Mouse (Mus musculus): Measurements from ENCODE around the gene Rnf224.

Rnf224 gene

DNA sequence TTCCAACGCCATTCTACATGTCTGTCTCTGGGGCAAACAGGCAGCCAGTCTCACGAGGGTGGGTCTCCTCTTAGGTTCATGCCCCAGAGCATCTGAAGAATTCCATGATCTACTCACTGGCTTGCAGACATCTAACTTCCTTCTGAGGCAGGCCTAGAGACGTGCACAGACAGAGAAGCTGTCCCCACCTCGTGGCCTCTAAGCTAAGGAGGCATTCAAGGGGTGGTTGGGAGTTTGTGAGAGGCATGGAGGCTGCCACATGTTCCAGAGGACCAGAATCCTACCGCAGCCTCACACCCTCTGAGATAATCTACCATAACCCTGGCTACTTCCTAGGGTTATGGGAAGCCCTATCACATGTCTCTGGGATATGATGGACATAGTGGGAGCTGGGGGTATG is 42.6 kb downstream of the Rnf224 start:
- no peak for DNase-seq

DNA sequence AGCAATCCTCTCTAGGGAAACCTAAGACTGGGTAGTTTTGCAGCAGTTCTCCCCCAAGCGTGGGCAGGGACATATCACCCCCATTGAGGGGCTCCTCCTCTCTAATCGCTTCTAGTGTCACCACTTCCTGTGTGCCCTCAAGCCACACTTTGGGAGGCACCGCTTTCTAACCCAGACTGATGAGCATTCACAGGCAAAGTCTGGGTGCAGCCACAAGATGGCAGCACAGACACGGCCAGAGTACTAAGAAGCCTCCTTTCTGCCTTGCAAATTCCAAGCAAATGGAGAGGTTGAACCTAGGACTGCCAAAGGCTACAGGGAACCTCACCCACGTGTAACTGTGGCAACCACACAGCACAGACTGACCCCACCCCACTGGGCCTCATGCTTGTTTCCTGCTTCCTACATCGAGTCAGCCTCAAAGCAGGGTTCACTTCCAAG is 43.2 kb downstream of the Rnf224 start:
- DNase-seq: peak; percentile 91

DNA sequence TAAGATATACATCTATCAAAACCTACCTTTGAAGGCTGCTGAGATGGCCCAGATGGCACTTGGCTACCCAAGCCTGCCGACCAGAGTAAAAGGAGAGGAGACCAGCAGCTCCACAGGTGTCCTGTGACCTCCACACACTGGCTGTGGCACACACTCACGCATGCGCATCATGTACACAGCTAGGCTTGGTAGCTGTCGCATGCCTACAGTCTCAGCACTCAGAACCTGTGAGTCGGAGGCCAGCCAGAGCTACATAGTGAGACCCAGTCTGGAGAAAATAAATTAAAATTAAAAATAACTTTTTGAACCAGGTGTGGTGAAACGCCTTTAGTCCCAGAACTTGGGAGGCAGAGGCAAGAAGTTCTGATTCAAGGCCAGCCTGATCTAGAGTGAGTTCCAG is 48.7 kb downstream of the Rnf224 start:
- DNase-seq: no peak

DNA sequence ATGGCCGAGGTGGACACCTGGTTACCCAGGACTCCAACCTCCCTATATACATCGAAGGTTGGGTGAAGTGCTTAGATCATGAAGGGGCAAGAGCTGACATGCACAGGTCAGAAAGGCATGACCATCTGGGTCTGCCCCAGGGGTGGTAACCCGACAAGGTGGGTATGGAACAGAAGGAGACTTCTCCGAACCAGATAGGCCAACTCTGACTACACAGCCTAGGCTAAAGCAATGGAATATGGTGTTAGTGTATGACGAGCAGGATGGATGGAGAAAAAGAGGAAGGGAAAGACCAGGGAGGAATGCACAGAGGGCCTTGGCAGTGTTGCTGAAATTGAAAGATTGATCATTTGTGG is 50.0 kb downstream of the Rnf224 start:
- DNase-seq: no peak

DNA sequence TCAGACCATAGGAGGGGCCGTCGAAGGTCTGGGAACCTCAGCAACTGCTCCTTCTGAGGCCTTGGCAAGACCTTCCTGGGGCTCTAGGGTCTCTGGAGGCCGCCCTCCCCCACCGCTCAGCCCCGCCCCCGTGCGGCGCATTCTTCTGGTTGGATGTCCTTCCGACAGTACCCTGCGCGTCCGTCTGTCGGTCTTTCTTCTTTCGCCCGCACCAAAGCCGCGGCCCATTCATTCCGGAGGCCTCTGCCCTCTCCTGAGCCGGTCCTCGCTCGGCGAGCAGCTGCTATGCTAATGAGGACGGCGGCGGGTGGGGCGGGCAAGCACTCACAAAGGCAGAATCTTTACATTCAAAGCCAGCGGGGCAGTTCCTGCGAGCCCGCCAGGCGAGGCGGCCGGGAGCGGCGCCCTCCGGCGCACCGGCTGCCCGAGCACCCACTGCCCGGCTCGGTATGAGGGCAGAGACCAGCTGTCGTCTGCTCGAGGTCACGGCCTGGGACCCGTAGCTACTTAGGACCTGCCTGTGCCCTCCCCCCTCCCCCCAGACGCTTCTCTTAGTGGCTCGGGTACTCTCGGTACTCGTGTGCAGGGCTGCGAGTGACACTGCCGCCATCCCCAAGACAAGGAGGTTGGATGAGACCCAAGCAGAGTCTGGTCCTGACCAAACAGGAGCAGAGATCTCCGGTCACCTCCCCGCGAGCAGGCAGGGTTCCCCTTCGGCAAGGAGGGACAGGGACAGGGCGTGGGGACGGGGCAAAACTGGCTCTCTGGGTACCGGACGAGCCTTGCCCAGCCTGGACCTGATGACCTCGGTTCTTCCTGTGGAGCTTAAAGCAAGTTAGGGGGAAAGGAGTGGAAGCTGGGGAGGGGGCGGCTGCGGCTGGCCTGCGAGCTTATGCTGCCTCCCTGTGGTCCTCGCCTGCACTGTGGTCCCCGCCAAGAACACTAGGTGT is 50.7 kb downstream of the Rnf224 start:
- peak; percentile 70 for DNase-seq

DNA sequence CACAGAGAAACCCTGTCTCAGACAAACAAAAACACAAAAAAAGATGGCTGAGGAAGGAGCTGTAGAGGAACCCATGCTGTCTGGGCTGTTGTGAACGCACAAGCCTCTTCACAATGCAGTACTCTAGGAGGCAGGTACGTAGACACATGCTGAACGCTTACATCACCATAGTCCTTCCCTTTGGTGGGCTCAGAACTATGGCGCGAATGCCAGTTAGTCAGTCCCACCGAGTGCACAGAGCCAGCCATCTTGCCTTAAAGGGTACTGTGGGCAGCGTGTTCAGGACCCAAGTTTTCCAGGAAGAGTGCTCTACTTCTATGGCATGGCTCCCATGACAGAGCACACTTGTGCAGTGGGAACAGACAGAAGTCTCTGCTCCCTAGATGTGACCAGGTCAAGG is 52.1 kb downstream of the Rnf224 start:
- no peak for DNase-seq
